Mouse (Mus musculus): ENCODE measurements around the gene Olfr1138.

DNA sequence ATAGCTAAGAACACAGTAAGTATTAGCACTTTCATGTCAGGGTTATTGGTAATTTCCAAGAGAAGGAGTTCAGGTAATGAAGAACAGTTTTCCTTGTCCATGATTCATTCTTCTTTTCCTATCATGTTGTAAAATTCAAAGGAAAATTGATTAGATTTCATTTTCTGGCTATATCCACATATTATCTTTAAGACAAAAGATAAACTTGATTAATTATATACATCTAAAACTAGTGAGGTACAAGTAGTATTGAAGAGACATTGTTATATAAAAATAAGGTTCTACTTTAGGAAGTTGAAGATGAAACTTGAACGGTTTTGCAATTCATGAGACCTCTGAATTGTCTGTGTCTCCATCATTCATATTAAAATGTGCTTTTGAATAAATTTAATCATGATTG lies 14.1 kb upstream of the Olfr1138 start, which contains the start of gene Olfr1141:
- TF ChIP-seq CTCF (IDR thresholded peaks at IDR 0.05; ENCODE audit: insufficient read depth, low read length) (no peak), POLR2A (IDR thresholded peaks at IDR 0.05; ENCODE audit: borderline replicate concordance, extremely low read depth, low read depth, low read length) (no peak)
